Mouse (Mus musculus) erythroblast, embryonic 14.5 days (primary cell): ENCODE measurements around the gene Zmiz2. TPM values are rescaled to one million over a fixed set of nuclear protein-coding genes. Genes with fewer than 3 reads are reported as not detected.
A peak's percentile ranks its signal among the peaks of the same experiment; 100 is the strongest.
"Not testable (repeated sequence)": the region's sequence is repeated elsewhere in the genome, so short reads cannot be mapped to it uniquely, and the experiment has no call there.

ENCODE experiments used
- H3K27me3 ChIP-seq: 2 replicates; pipeline ENCODE4 v1.6.1; 2012; ENCODE audit warnings: inconsistent platforms; ENCODE audit not compliant: control insufficient read depth
- H3K36me3 ChIP-seq: 2 replicates; pipeline ENCODE4 v1.6.1; 2012; ENCODE audit warnings: mild to moderate bottlenecking, inconsistent platforms; ENCODE audit not compliant: control insufficient read depth
- H3K4me1 ChIP-seq: 2 replicates; pipeline ENCODE4 v1.6.1; 2012; ENCODE audit warnings: inconsistent platforms; ENCODE audit not compliant: control insufficient read depth
- H3K4me3 ChIP-seq: replicated peaks from 2 replicates; pipeline ENCODE3; 2012; ENCODE audit warnings: moderate library complexity, mild to moderate bottlenecking, inconsistent platforms
- H3K9me3 ChIP-seq: 2 replicates; pipeline ENCODE4 v1.6.1; 2012; ENCODE audit warnings: low read length, inconsistent platforms, mixed read lengths; ENCODE audit not compliant: control insufficient read depth
- GATA1 ChIP-seq: IDR thresholded peaks from 2 replicates; pipeline ENCODE4 v1.6.1; 2012; ENCODE audit warnings: low read length, inconsistent platforms, mixed read lengths
- TAL1 ChIP-seq: IDR thresholded peaks from 3 replicates; pipeline ENCODE4 v1.6.1; 2012; ENCODE audit warnings: low read length, inconsistent platforms, mixed read lengths
- polyA plus RNA-seq: library from polyadenylated mRNA; stranded (reverse); fragments of >175 nt; gene quantifications from 2 replicates; pipeline ENCODE4 v1.2.3, GENCODE M21; 2012

Gene Zmiz2
- polyA plus RNA-seq, 1 experiment = 13.1 TPM

- Histone ChIP-seq H3K9me3 (no peaks in the 10 kb centered on the region), H3K27me3 (peaks cover 6% of the 10 kb centered on the region; the same call in 1 of the 2 replicates), H3K36me3 (no peaks in the 10 kb centered on the region), H3K4me3 (no peak overlapping the region), H3K4me1 (peaks cover 13% of the 10 kb centered on the region)
- TF ChIP-seq TAL1 = no peak
- TF ChIP-seq GATA1 = no peak
Measured at GRCm38 (mm10) chr11:6367156-6367555, 21.7 kb upstream of the Zmiz2 start.

- H3K4me1 ChIP-seq = peaks cover 13% of the 10 kb centered on the region
- not testable (repeated sequence) for H3K9me3 ChIP-seq, H3K27me3 ChIP-seq, H3K36me3 ChIP-seq, H3K4me3 ChIP-seq
Measured at GRCm38 (mm10) chr11:6367986-6368385, 20.9 kb upstream of the Zmiz2 start.

DNA sequence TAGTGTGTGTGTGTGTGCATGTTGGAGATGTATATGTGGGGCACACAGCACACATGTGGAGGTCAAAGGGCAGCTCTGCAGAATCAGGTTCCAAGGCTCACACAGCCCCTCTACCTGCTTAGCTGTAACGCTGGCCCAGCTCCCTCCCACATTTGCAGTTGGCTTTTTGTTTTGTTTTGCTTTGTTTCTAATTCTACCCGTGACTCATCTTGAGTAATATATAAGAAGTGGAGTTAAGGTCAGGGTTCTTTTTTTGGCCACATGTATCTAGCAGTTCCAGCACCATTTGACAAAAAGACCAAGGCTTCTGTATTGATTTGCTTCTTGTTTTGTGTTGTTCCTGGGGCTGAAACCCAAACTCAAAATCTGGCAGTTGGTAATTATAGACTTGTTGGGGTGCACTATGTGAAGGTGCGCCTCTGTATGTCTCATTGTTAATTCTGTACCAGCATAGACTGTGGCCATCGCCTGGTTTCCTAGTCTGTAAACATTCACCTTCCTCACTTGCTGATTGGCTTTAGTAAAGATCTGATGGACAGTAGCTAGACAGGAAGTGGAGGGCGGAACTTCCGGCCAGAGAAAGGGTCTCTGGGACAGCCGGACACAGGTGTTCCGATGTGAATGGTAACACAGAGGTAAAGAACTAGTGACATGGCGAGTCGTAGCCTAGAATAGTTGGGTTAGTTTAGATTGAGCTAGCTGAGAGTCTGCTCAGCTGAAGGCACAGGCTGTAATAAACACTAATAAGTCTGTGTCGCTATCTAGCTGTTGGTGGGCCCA, 17.3 kb upstream of the Zmiz2 start:
- no peaks in the 10 kb centered on the region for H3K36me3 ChIP-seq
- no peak overlapping the region for H3K4me3 ChIP-seq
- H3K4me1 ChIP-seq = peaks cover 5% of the 10 kb centered on the region
- H3K9me3 ChIP-seq = no peaks in the 10 kb centered on the region
- TF ChIP-seq TAL1 (no peak), GATA1 (no peak)
- H3K27me3 ChIP-seq = no peaks in the 10 kb centered on the region

GRCm38 (mm10) chr11:6372784-6373183, 16.1 kb upstream of the Zmiz2 start:
- peaks cover 5% of the 10 kb centered on the region for H3K4me1 ChIP-seq
- H3K27me3 ChIP-seq = no peaks in the 10 kb centered on the region
- no peak overlapping the region for H3K4me3 ChIP-seq
- no peaks in the 10 kb centered on the region for H3K36me3 ChIP-seq
- TF ChIP-seq TAL1 = no peak
- no peak for TF ChIP-seq GATA1
- no peaks in the 10 kb centered on the region for H3K9me3 ChIP-seq

DNA sequence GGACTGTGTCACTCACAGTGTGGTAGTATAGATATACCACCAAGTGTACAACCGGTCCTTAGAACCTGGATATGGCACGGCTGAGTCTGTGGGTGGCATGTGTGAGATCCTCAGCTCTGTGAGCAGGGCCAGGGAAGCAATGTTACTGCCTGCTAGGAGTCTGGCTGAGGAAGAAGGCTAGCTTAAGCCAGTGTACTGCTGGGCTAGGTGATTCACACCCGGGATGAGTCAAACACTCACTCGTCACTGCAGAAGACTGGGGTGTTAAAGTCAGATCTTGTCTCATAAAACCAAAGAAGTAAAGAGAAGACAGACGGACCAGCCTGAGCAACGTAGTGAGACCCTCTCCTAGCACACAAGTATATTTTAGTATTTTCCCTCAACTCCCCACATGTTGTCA, 8.0 kb upstream of the Zmiz2 start:
- TF ChIP-seq GATA1 (no peak), TAL1 (no peak)
- Histone ChIP-seq H3K9me3 (no peaks in the 10 kb centered on the region), H3K4me3 (no peak overlapping the region), H3K4me1 (no peaks in the 10 kb centered on the region), H3K36me3 (no peaks in the 10 kb centered on the region), H3K27me3 (no peaks in the 10 kb centered on the region)

DNA sequence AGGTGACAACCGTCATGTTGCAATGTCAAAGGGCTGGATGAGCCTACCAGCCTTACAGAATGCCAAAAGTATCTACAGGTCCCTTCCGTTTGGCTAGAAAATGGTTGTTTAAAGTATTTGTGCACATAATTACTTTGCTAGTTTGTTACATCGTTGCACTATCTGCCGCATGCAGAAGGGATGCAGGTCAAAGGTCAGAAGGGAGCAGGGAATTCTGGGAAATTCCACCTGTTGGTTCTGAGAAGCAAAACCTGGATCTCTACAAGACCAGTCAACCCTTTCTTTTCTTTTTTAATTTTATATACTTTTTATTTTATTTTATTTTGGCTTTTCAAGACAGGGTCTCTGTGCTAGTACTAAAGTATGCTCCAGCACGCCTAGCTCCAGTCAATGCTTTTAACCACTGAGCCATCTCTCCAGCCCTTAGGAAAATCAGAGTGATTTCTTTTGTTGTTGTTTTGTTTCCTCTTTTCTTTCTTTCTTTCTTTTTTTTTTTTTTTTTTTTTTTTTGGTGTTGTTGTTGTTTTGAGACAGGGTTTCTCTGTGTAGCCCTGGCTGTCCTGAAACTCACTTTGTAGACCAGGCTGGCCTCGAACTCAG, 648 bp upstream of the Zmiz2 start:
- Histone ChIP-seq H3K4me1 (peaks cover 37% of the 10 kb centered on the region), H3K4me3 (peak overlapping the region; percentile 91), H3K9me3 (no peaks in the 10 kb centered on the region), H3K27me3 (no peaks in the 10 kb centered on the region), H3K36me3 (peaks cover 14% of the 10 kb centered on the region)
- TF ChIP-seq TAL1 = no peak
- no peak for TF ChIP-seq GATA1

GRCm38 (mm10) chr11:6389483-6389921, 628 bp downstream of the Zmiz2 start:
- Histone ChIP-seq H3K36me3 (peaks cover 21% of the 10 kb centered on the region), H3K9me3 (no peaks in the 10 kb centered on the region), H3K4me1 (peaks cover 37% of the 10 kb centered on the region), H3K4me3 (peak overlapping the region; percentile 91), H3K27me3 (no peaks in the 10 kb centered on the region)
- TF ChIP-seq TAL1 = no peak
- TF ChIP-seq GATA1 = no peak

DNA sequence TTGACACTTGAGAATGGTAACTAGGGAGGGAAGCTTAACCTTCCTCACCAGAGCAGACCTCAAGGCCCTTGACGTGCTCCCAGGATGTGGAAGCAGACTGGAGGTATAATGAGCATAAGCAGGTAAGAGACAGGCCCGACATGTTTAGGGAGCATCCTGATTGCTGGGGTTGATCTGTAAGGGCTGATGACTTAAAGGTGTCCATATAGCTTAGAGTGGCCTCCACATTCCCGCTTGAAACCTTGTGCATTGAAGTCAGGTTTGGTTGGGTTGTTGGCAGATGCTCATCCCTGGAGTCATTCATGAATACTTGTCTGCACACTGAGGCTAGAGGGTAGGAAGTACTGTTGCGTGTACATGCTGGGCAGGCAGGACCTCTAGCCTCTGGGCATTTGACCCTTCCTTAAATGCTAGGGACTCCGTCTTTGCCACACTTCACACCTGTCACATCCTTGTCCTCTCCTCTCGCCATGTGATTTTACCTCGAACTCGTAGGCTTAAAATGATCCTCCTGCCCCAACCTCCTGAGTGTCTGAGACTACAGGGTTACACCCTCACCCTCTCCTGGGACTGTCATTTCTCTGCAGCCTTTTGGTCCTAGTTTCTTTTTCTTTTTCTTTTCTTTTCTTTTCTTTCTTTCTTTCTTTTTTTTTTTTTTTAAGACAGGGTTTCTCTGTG, 1.6 kb downstream of the Zmiz2 start:
- peak overlapping the region; percentile 91 for H3K4me3 ChIP-seq
- H3K9me3 ChIP-seq = no peaks in the 10 kb centered on the region
- no peaks in the 10 kb centered on the region for H3K27me3 ChIP-seq
- TF ChIP-seq GATA1 (no peak), TAL1 (no peak)
- peaks cover 37% of the 10 kb centered on the region for H3K4me1 ChIP-seq
- peaks cover 31% of the 10 kb centered on the region for H3K36me3 ChIP-seq

- H3K36me3 ChIP-seq = peaks cover 43% of the 10 kb centered on the region
- H3K4me3 ChIP-seq = no peak overlapping the region
- TF ChIP-seq TAL1 (no peak), GATA1 (no peak)
- no peaks in the 10 kb centered on the region for H3K27me3 ChIP-seq
- H3K9me3 ChIP-seq = no peaks in the 10 kb centered on the region
- H3K4me1 ChIP-seq = peaks cover 37% of the 10 kb centered on the region
Measured at GRCm38 (mm10) chr11:6391516-6392276, 2.8 kb downstream of the Zmiz2 start.
